Mouse (Mus musculus): ENCODE measurements around the gene Gm13287.
"Not testable (repeated sequence)": the region's sequence is repeated elsewhere in the genome, so short reads cannot be mapped to it uniquely, and the experiment has no call there.

Gm13287 gene

DNA sequence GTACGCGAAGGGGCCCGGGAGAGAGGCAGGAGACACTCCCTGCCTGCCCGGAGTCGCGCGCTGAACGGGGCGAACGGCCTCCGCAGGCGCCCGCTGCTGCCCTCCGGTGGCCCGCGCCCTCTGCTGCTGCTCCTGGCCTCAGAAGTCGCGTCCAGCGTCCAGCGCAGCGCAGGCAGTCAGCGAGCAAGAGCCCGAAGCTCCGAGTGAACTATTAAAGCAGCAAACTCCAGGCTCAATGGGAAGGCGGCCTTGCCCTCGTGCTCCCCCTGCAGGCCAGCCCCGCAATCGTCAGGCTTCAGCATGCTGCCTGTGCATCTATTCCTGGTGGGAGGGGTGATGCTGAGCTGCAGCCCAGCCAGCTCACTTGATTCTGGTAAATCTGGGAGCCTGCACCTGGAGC, 6.0 kb upstream of the Gm13287 start, which contains the start of gene Gm13279:
TSS of gene Gm13279 (plus strand) at position 301 of the 400 bp plus-strand sequence.
- DNase-seq (ENCODE audit: extremely low spot score) = not testable (repeated sequence)

DNA sequence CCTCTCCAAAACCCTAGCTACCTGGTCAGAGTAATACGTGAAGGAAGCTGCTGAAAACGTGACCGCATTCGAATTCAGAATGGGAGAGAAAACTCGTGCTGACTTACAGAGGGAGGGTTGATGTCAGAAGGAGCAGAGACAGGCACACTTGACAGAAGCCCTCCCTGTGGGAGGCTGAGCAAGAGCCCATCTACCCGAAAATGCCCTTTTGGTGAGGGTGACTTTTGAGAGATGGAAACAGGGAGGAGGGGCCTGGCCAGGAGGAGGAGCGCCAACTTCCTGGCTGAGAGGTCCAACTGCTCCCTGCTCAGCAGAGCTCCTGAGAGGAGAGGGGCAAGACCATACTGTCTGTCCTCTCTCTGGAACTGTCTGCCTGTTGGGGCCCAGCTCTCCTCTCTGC, 3.7 kb upstream of the Gm13287 start, which contains the start of gene Gm13285:
TSS of gene Gm13285 (plus strand) at position 301 of the 400 bp plus-strand sequence.
- DNase-seq (ENCODE audit: extremely low spot score) = not testable (repeated sequence)

DNA sequence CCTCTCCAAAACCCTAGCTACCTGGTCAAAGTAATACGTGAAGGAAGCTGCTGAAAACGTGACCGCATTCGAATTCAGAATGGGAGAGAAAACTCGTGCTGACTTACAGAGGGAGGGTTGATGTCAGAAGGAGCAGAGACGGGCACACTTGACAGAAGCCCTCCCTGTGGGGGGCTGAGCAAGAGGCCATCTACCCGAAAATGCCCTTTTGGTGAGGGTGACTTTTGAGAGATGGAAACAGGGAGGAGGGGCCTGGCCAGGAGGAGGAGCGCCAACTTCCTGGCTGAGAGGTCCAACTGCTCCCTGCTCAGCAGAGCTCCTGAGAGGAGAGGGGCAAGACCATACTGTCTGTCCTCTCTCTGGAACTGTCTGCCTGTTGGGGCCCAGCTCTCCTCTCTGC, 2.2 kb downstream of the Gm13287 start, which contains the start of gene Gm13288:
TSS of gene Gm13288 (plus strand) at position 301 of the 400 bp plus-strand sequence.
- not testable (repeated sequence) for DNase-seq (ENCODE audit: extremely low spot score)

DNA sequence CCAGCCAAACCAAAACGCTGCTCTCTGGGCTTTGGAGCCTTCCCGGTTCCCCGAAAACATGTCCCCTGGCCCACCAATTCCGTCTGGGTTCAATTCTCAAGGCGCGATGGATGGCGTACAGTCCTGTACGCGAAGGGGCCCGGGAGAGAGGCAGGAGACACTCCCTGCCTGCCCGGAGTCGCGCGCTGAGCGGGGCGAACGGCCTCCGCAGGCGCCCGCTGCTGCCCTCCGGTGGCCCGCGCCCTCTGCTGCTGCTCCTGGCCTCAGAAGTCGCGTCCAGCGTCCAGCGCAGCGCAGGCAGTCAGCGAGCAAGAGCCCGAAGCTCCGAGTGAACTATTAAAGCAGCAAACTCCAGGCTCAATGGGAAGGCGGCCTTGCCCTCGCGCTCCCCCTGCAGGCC, 2.7 kb downstream of the Gm13287 start:
- DNase-seq (ENCODE audit: extremely low spot score) = not testable (repeated sequence)

DNA sequence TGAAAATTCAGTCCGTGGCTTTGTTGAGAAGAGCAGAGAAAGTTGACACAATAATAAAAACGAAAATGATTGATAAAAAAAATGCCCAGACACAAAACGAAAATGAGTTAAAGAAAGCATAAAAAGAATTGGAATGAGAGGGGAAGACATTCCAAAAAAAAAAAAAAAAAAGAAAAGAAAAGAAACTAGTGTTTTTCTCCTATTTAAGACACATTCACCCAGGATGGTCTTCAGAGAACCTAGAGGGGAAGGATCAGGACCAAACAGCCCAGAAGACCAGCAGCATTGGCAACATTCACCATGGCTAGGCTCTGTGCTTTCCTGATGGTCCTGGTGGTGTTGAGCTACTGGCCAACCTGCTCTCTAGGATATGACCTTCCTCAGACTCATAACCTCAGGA, 12.9 kb downstream of the Gm13287 start, which contains the start of gene Ifna7:
TSS of gene Ifna7 (plus strand) at position 301 of the 400 bp plus-strand sequence.
- no peak for DNase-seq (ENCODE audit: extremely low spot score)

DNA sequence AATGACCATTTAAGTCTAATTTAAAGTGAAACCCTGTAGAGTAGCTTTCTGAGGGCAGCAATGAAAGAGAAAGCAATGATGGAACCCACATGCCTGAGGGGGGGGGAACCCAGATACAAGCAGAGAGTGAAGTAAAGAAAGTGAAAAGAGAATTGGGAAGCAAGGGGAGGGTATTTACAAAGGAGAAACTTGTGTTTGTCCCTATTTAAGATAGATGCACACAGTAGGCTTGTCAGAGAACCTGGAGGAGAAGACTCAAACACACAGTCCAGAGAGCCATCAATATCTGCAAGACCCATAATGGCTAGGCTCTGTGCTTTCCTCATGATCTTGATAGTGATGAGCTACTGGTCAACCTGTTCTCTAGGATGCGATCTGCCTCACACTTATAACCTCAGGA, 16.6 kb downstream of the Gm13287 start, which contains the start of gene Ifna11:
TSS of gene Ifna11 (plus strand) at position 301 of the 400 bp plus-strand sequence.
- no peak for DNase-seq (ENCODE audit: extremely low spot score)

DNA sequence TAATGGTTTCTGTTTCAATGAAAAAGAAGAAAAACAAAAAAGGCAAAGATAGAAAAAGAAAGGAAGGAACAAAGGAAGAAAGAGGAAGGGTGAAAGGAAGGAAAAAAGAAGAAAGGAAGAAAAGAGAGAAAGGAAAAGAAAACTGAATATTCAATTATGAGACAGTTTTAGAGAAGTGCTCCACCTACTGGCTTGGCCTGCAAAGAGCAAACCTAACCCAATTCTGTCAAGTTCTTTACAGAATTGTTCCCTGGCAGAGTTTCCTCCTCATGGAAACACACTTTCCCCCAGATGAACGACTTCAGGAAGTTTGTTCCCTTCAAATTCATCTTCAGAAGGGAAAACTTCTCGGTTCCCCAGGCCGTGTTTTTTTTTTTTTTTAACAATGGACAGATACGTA, 19.9 kb downstream of the Gm13287 start:
- DNase-seq (ENCODE audit: extremely low spot score) = no peak

DNA sequence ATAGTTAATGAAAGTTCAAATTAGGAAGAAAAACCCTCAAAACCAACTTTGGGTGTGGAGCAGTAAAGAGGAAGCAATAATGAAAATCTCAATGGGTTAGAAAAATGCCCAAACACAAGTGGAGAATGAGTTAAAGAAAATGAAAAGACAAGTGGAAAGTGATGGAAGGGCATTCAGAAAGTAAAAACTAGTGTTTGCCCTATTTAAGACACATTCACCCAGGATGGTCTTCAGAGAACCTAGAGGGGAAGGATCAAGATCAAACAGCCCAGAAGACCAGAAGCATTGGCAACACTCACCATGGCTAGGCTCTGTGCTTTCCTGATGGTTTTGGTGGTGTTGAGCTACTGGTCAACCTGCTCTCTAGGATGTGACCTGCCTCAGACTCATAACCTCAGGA, 24.1 kb downstream of the Gm13287 start, which contains the start of gene Ifna6:
TSS of gene Ifna6 (plus strand) at position 301 of the 400 bp plus-strand sequence.
- DNase-seq (ENCODE audit: extremely low spot score) = not testable (repeated sequence)

DNA sequence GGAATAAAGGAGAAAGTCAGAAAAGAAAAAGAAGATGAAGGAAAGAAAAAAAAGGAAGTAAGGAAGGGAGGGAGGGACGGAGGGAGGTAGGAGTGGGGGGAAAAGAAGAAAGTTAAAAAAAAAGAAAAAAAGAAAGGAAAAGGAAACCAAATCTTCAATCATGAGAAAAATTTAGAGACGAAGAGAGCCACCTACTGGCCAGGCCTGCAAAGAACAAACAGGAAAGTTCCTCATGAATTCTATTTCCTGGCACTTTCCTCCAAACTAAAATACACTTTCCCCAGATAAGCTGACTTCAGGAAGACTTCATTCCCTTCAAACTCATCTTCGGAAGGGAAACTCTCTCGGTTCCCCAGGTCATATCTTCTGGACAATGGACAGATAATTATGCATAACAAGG, 27.5 kb downstream of the Gm13287 start:
- no peak for DNase-seq (ENCODE audit: extremely low spot score)

DNA sequence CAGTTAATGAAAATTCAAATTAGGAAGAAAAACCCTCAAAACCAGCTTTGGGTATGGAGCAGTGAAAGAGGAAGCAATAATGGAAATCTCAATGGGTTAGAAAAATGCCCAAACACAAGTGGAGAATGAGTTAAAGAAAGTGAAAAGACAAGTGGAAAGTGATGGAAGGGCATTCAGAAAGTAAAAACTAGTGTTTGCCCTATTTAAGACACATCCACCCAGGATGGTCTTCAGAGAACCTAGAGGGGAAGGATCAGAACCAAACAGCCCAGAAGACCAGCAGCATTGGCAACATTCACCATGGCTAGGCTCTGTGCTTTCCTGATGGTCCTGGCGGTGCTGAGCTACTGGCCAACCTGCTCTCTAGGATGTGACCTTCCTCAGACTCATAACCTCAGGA, 32.2 kb downstream of the Gm13287 start, which contains the start of gene Ifna5:
TSS of gene Ifna5 (plus strand) at position 301 of the 400 bp plus-strand sequence.
- not testable (repeated sequence) for DNase-seq (ENCODE audit: extremely low spot score)

DNA sequence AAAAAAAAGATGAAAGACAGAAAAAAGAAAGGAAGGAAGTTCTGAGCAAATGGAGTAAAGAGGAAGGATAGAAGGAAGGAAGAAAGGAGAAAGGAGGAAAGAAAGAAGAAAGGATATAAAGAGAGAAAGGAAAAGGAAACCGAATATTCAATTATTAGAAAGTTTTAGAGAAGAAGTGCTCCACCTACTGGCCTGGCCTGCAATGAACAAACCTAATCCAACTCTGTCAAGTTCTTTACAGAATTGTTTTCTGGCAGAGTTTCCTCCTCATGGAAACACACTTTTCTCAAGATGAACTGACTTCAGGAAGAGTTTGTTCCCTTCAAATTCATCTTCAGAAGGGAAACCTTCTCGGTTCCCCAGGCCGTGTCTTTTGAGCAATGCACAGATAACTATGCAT, 35.8 kb downstream of the Gm13287 start:
- DNase-seq (ENCODE audit: extremely low spot score) = no peak

DNA sequence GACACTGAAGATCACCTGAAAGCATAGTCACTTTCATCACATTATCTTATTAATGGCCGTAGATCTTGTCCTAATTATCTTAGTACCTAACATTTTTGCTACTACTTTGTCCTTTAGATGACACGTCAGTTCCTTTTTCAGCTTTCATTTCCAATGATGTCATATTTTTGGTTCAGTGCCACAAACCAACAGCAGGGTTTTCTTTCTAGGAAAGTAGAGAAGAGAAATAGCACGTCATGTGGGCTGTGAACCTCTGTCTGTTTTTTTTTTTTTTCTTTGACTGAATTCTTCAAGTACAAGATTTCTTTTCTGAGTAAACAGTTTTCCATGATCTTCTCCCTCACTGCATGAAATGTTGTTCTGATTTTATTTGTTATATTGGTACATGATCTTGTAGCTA, 37.0 kb downstream of the Gm13287 start:
- DNase-seq (ENCODE audit: extremely low spot score) = no peak

DNA sequence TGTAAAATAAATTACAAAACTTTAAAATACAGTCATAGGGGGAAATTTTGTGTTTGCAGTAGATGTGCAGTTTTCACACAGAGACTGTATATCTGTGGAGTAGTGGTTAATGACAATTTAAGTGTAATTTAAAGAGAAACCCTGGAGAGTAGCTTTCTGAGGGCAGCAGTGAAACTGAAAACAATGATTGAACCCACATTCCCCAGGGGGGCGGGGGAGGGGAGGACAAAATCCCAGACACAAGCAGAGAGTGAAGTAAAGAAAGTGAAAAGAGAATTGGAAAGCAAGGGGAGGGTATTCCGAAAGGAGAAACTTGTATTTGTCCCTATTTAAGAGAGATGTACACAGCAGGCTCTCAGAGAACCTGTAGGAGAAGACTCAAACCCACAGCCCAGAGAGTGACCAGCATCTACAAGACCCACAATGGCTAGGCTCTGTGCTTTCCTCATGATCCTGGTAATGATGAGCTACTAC, 38.4 kb downstream of the Gm13287 start, which contains the start of gene Ifna4:
TSS of gene Ifna4 (plus strand) at position 424 of the 474 bp plus-strand sequence.
- no peak for DNase-seq (ENCODE audit: extremely low spot score)

DNA sequence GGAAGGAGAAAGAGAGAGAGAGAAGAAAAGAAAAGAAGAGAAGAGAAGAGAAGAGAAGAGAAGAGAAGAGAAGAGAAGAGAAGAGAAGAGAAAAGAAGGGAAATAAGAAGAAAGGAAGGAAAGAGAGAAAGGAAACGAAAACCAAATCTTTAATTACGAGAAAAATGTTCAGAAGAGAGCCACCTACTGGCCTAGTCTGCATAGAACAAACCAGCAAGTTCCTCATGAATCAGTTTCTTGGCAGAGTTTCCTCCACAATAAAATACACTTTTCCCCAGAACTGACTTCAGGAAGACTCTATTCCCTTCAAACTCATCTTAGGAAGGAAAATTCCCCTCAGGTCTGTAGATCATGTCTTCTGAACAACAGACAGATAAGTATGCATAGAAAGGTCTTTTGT, 42.3 kb downstream of the Gm13287 start:
- DNase-seq (ENCODE audit: extremely low spot score) = no peak

DNA sequence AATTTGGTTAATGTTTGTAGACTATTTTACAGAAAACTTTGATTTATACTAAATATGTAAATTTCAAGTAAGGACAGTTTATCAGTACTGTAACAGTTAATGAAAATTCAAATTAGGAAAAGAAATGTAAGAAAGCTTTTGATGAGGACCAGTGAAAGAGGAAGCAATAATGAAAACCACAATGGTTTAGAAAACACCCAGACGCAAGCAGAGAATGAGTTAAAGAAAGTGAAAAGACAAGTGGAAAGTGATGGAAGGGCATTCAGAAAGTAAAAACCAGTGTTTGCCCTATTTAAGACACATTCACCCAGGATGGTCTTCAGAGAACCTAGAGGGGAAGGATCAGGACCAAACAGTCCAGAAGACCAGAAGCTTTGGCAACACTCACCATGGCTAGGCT, 46.6 kb downstream of the Gm13287 start, which contains the start of gene Ifna1:
TSS of gene Ifna1 (plus strand) at position 390 of the 400 bp plus-strand sequence.
- no peak for DNase-seq (ENCODE audit: extremely low spot score)

DNA sequence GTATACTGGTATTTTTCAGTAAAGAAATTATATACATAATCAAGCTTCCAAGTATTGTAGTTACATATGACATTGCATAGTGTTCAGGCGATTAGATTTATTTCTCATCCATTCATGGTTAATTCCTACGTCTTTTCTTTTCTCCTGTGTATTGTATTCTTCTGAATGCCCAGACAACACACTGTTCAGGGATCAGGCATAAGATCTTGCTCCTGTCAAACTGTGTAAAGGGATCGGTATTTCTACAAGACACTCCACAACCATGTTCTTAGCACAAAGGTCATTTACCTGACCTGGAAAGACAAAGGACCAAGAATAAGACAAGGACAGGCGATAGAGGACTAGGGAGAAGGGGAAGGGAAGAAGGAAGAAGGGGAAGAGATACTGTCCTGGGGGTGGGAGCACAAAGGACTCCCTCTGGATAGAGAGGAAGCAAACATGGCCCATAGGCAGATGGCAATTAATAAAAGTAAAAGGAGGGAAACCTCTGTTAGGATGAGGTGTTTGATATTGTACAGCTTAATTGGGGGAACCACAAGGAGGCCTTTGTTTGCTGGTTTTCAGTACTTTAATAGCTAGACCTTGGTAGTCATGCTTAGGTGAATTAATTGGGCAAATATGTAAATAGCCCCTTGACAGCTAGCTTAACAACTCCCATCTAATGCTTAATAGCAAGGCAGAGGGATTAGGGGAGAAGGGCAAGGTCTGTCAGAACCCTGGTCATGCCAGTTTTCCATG, 48.1 kb downstream of the Gm13287 start:
- DNase-seq (ENCODE audit: extremely low spot score) = no peak
